Mouse (Mus musculus): ENCODE measurements around the gene Hoxd8.

Hoxd8 gene

GRCm38 (mm10) chr2:74669650-74670235, 34.7 kb upstream of the Hoxd8 start:
- DNase-seq (ENCODE audit: low spot score in 2 of 2): no peak

- DNase-seq (ENCODE audit: low spot score in 2 of 2): no peak
Measured at GRCm38 (mm10) chr2:74670632-74671188, 33.7 kb upstream of the Hoxd8 start.

GRCm38 (mm10) chr2:74671847-74672246, 32.6 kb upstream of the Hoxd8 start:
- no peak for DNase-seq (ENCODE audit: low spot score in 2 of 2)

GRCm38 (mm10) chr2:74672481-74673362, 31.7 kb upstream of the Hoxd8 start:
- DNase-seq (ENCODE audit: low spot score in 2 of 2): peak in 1 of 2 experiments; percentile 31

GRCm38 (mm10) chr2:74673835-74674425, 30.5 kb upstream of the Hoxd8 start:
- DNase-seq (ENCODE audit: low spot score in 2 of 2): no peak

- DNase-seq (ENCODE audit: low spot score in 2 of 2): no peak
Measured at GRCm38 (mm10) chr2:74674881-74675665, 29.3 kb upstream of the Hoxd8 start, which contains the start of gene Hoxd12. TSS of gene Hoxd12 (plus strand) at chr2:74675013.

- DNase-seq (ENCODE audit: low spot score in 2 of 2): no peak
Measured at GRCm38 (mm10) chr2:74675666-74676282, 28.6 kb upstream of the Hoxd8 start.

GRCm38 (mm10) chr2:74676376-74677052, 27.9 kb upstream of the Hoxd8 start:
- DNase-seq (ENCODE audit: low spot score in 2 of 2): no peak

- DNase-seq (ENCODE audit: low spot score in 2 of 2): no peak
Measured at GRCm38 (mm10) chr2:74677106-74677505, 27.3 kb upstream of the Hoxd8 start.

- no peak for DNase-seq (ENCODE audit: low spot score in 2 of 2)
Measured at GRCm38 (mm10) chr2:74678891-74679595, 25.4 kb upstream of the Hoxd8 start, which contains the start of gene Hoxd11. TSS of gene Hoxd11 (plus strand) at chr2:74679557.

GRCm38 (mm10) chr2:74679596-74679971, 24.8 kb upstream of the Hoxd8 start:
- no peak for DNase-seq (ENCODE audit: low spot score in 2 of 2)

- no peak for DNase-seq (ENCODE audit: low spot score in 2 of 2)
Measured at GRCm38 (mm10) chr2:74679980-74680379, 24.4 kb upstream of the Hoxd8 start.

GRCm38 (mm10) chr2:74680561-74681398, 23.6 kb upstream of the Hoxd8 start:
- no peak for DNase-seq (ENCODE audit: low spot score in 2 of 2)

GRCm38 (mm10) chr2:74681594-74682531, 22.6 kb upstream of the Hoxd8 start:
- DNase-seq (ENCODE audit: low spot score in 2 of 2): no peak

GRCm38 (mm10) chr2:74682796-74683195, 21.6 kb upstream of the Hoxd8 start:
- DNase-seq (ENCODE audit: low spot score in 2 of 2): no peak

GRCm38 (mm10) chr2:74683471-74683951, 20.9 kb upstream of the Hoxd8 start:
- DNase-seq (ENCODE audit: low spot score in 2 of 2): no peak

GRCm38 (mm10) chr2:74684106-74684505, 20.3 kb upstream of the Hoxd8 start:
- DNase-seq (ENCODE audit: low spot score in 2 of 2): no peak
